In genomic region chr2:180020919-180021318, GRCm38 (mm10) we compare ENCODE assay signal across 5 mouse cellular contexts.
"Had no signal": no experiment of that assay in that cellular context is flagged by ENCODE, and none has a peak within 500 bp of the region (broad histone marks: within the 10 kb centered on the region; RNA-seq: fewer than 3 reads in every experiment).

No protein-coding gene starts in this region.

- DNase-seq: kidney, postnatal 25 days; lung, adult 18-20 months; right cerebral cortex, postnatal 14 days; thymus, adult 2 months; thymus, postnatal 25 days had no signal
